Mouse (Mus musculus) left cerebral cortex, adult 18-20 months (tissue): ENCODE data around the gene Smpd4. TPM values are rescaled to one million over a fixed set of nuclear protein-coding genes. Genes with fewer than 3 reads are reported as not detected.
A peak's percentile ranks its signal among the peaks of the same experiment; 100 is the strongest.

ENCODE experiments used
- DNase-seq, 2 experiments: peaks; one replicate each; pipeline ENCODE4 v3.0.0; 2021 to 2022; ENCODE audit warnings: low spot score in 2 of 2, mixed read lengths in 1 of 2
- total RNA-seq, 2 experiments: library from RNA; stranded (reverse); gene quantifications; 2 replicates each; pipeline ENCODE4 v1.2.3; 2021

The Smpd4 gene
- total RNA-seq, 2 experiments from 2014 or later = 68.2 to 72.7 TPM

DNA sequence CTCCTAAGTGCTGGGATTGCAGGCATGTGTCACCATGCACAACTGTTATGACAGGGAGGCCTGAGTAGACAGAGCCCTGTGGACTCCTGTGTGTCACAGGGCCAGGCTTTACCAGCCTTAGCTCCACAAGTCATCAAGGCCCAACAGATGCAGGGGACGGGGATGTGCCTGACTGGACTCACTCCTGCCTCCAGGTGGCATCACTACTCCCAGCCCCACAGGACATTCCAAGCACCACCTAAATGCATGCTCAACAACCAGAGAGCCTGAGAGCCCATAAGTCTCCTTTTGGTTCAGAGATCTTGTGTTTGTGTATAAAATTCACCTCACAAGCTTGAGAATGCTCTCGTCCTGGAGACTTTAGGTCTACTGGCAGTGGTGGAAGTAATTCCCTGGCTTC is 18.5 kb downstream of the Smpd4 start:
- DNase-seq = no peak

DNA sequence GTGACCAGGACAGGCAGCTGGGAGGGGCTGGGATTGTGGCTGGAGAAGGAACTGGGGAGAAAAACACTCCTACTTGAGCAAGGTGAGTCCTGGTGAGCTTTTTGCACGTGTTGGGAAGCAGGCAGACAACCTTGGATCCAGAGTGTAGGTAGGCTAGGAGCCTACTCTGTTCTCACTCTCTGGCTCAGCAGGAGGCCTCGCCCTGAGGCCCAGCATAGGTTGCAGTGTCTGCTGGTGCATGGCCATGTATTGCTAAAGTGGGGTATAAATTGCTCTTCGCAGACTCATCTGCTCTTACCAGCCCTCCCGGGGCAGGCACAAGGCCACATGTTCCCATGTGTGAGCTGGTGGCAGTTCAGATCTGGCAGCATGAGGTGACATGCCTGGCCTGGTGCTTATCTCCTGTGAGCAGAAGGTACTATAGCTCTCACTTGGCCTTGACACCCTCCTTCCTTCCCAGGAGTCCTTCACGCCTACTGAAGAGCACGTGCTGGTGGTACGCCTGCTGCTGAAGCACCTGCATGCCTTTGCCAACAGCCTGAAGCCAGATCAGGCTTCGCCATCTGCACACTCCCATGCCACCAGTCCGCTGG is 19.0 kb downstream of the Smpd4 start:
- no peak for DNase-seq

DNA sequence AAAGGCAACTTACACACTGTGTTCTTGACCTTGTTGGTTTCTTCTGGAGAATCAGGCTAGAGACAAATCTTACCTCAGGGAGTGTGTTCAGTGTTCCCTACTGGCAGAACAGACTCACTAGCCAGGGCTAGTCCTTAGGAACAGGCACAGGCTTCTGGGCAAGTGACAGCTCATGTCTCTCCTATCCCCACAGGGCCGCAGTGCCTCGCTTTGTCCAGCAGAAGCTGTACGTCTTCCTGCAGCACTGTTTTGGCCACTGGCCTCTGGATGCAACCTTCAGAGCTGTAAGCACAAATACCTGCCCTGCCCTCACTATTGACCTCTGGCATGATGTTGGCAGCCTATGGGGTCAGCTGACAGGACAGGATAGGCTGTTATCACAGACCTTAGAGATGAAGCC is 19.9 kb downstream of the Smpd4 start:
- no peak for DNase-seq

DNA sequence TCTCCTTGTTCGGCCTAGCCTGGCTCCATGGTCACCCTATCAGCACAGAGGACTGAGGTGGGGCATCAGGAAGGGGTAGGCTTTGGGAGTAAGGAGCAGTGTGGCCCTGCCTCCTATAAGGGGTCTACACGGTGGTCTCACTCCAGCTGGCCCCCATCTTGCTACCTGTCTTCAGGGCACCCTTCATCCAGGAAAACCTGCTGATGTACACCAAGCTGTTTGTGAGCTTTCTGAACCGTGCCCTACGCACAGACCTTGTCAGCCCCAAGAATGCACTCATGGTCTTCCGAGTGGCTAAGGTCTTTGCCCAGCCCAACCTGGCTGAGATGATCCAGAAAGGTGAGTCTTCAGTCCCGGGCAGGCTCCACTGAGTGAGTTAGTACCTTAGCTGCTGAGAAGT is 20.8 kb downstream of the Smpd4 start:
- no peak for DNase-seq

DNA sequence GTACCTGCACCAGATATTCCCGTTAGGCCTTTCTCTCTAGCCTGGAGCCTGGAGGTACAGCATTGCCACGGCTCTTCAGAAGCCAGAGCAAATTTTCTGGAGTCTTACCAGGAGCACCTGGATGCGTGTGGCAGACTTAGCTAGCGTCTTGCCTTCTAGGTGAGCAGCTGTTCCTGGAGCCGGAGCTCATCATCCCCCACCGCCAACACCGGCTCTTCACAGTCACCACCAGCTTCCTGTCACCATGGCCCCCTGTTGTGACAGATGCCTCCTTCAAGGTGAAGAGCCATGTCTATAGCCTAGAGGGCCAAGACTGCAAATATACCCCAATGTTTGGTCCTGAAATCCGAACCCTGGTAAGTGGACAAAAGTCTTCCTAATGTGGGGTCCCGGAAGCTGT is 21.6 kb downstream of the Smpd4 start:
- no peak for DNase-seq

DNA sequence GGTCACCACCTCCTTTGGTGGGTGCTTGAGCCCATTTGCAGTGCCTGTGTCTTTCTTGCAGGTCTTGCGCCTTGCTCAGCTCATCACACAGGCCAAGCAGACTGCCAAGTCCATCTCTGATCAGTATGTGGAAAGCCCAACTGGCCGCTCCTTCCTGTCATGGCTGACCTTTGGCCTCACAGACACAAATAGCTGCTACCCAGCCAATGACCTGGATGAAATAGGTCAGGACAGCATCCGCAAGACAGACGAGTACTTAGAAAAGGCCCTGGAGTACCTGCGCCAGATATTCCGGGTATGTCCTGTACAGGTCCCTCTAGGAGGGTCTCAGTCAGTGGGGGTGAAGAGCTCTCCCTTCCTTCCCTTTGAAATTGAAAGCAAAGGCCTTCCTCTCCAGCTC is 22.1 kb downstream of the Smpd4 start:
- DNase-seq = no peak

DNA sequence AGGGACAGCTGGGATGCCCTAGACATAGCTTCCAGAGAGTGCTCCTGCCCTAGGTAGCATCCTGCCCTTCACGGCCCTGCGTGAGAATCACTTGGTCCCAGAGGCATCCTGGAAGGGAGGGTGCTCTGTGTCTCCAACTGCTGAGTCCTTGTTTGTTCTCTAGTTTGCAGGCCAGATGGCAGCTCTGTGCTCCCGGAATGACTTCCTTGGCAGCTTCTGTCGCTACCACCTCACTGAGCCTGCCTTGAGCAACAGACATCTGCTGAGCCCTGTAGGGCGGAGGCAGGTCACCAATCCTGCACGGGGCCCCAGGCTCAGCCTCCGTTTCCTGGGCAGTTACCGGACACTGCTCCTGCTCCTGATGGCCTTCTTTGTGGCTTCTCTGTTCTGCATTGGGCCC is 23.2 kb downstream of the Smpd4 start:
- no peak for DNase-seq

DNA sequence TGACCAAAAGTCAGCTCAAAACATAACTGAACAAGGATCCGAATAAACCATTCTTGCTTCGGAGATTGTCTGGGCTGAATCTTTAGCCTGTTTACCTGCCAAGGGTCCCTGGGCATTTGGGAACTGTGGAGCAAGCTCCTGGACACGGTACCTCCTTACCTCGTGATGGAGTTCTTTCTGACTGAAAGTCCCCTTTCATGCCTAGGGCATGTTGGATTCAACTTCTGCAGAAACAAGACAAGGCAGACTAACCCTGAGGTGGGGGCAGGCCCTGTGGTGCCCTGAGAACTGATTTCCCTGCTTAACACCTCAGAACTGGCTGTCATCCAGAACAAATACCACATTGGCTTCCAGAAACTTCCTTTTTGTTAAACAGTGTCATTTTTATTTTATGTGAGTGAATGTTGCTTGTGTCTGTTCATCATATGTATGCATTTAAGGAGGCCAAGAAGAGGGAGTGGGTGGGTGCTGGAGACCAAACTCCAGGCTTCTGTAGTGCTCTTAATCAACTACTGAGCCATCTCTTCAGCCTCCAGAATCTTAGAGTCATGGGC is 24.4 kb downstream of the Smpd4 start:
- no peak for DNase-seq

DNA sequence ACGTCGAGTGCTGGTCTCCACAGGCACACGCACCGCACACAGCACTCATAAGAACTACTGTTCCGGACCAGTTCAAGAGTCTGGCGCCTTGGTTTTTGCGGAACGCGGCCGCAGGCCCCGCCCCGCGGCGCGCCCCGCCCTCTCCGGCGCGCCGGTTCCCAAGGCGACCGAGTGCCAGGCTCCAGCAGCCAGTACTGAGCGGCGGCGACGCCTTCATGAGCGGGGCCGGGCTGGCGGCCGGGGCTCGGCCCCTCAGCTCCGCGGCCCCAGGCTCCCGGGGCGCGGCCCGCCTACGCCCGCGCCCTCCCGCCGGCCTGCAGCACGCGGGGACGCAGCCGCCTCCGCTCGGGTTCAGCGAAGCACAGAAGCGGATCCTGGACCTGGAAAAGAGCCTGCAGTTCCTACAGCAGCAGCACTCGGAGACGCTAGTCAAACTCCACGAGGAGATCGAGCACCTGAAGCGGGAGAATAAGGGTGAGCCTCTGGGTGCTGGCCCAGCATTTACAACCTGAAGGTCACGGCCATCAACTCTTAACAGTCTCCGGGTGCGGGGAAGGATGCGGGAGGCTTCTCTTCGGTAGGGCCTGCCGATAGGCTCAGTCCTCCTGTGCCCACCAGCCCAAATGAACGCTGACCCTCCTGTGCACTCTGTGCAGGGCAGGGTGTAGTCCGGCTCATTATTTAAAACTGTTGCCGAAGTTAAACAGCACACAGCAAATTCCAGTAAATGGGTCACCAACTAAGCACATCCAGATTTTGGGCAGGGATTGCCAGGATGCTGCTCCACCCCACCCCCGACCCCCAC is 27.4 kb downstream of the Smpd4 start, which contains the start of gene Ccdc74a:
Gene Ccdc74a (plus strand): TSS at position 161 of the 805 bp plus-strand sequence.
- peak; percentile 67 to 86 for DNase-seq

DNA sequence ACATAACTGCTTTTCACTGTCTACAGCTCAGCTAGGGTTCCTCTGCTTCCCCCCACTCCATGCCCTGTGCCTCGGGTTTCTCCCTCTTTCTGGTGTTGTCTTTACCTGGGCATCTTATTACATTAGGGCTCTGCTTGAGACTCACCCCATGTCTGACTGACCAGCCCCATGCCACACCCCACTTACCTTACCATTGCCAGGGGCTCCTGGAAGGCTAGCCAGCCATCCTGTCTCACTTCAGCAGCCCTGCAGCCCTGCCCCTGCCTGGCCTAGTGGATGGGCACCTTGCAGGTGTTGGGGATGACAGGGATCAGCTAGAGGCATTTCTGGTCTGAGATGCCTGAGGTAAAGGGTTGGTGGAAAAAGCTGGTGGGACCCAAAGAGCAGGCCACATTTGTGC is 28.0 kb downstream of the Smpd4 start:
- DNase-seq = no peak

DNA sequence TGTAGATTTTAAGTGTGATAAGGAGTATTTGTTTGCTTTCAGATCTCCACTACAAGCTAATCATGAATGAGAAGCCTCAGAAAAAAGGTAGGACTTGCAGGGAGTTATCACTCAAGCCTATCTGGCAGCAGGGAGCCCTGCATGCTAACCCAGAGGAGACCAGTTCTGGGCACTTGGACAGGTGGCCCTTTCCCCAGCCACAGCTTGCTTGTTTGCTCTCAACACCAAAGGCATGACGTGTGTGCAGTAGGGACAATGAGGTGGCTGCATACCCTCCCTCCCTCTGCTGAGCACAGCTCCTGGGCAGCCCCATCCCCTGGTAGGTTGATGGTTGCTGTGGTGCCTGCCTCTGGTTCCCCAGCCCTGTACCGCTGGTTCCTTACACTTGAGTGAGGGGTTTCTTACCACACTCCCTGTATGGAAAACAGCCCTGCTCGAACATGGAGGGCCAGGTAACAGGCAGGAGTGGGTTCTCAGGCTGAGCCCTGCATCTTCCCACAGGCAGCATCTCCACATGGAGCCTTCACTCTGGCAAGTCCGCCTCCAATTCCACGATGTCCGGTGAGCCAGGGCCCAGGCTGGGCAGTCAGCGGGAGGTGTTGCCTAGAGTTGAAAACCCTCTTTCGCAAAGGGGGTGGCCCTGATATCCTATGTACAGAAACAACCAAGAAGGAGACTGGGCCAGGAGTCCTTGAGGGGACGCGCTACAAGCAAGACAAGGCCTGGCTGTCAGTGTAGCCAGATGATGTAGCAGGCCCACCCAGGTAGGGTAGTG is 28.6 kb downstream of the Smpd4 start:
- no peak for DNase-seq

DNA sequence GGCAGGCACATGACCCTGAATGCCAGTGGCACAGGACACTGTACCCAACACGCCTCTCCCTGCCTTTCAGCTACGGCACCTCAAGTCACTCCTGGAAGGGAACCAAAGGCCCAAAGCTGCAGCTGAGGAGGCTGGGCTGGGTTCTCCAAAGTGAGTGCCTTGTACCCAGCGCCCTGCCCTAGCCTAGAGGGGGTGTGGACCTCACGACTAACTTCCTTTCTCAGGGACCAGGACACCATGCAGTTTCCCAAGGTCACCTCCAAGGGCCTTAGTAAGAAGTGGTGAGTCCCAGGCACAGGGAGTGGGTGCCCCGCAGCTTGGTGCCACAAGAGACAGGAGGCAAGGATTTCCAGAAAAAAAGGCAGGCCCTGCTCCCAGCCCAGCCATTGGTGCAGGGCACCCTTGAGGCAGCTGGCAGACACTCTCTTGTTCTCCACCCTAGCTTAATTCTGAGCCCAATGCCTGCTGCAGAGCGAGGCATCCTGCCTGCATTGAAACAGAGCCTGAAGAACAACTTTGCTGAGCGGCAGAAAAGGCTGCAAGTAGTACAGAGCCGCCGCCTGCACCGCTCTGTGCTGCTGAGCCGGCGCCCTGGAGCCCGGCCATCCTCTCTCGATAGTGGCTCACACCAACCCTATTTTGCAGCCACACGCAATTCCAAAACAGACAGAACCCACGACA is 30.9 kb downstream of the Smpd4 start:
- DNase-seq = peak in 1 of 2 experiments; percentile 56

DNA sequence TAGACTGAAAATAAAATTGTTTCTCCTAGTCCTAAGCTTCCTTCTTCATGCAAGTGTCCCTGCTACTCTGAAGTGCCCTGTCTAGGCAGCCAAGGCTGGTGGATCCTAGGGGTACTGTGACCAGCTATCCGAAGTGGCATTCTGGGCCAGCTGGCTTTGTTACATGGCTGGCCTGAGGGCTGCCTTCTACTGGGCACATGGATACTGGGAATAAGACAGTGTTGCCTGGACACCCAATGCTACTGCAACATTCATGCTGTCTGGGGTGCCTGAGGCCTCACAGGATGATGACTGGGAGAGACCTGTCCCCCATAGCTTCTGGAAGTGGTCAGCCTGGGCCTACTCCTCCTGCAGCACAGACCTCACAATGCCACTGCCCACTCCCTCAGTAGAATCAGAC is 31.6 kb downstream of the Smpd4 start:
- no peak for DNase-seq

DNA sequence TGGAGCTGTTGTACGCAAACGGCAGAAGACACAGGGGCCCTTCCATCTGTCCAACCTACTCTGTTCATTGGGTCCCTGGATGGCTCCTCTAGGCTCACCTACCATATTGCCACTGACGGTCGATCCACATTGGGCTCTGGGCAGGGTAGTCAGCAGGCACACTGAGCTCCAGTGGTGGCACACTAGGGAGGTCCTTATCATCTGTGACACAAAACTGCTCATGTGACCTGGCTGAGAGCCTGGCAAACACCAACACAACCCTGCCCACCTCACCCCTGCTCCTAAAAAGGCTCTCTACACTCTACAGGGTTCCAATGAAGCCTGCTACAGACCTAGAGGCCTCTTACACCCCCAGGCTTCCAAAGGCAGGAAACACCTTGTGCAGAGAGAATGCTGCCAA is 33.5 kb downstream of the Smpd4 start:
- no peak for DNase-seq

DNA sequence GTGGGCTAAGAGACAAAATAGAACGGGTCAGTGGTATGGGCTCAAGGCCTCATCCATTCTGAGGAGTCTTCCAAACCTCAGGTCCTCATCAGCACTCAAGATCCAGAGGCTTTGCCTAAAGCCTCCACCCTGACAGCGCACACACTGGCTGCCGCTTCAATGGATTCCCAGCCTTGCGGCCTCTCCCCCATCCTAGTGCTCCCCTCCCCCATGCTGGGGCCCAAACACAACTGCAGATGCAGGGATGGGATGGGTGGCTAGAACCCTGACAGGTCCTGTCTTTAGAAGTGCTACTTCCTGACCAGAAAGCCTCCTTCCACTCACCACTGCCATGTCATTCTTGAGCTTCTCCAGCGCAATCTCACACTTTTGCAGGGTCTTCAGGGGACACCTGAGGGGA is 34.4 kb downstream of the Smpd4 start:
- DNase-seq = no peak

DNA sequence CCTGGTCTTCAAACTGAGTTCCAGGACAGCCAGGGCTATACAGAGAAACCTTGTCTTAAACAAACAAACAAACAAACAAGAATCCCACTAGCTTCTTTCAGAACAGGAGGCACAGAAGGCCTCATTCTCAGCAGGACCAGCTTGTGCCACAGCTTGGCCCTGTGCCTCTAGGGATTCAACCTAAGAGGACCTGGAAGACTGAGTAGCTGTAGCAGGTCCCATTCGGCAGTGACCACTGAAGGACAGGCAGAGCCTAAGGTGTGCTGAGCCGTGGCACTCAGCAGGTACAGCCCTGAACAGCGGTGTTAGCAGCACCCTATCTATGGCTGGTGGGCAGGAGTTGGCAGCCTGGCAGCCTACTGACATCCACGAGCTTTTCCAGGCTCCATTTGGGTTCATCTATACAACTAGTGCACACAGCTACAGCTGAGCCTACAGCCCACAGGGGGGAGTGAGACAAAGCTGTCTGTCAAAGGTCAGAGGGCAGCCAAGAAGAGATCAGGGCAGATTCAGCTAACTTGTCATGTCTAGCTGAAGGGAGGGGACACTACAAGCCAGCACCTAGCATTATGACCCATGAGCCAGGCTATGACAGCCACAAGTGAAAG is 35.1 kb downstream of the Smpd4 start:
- DNase-seq = no peak

DNA sequence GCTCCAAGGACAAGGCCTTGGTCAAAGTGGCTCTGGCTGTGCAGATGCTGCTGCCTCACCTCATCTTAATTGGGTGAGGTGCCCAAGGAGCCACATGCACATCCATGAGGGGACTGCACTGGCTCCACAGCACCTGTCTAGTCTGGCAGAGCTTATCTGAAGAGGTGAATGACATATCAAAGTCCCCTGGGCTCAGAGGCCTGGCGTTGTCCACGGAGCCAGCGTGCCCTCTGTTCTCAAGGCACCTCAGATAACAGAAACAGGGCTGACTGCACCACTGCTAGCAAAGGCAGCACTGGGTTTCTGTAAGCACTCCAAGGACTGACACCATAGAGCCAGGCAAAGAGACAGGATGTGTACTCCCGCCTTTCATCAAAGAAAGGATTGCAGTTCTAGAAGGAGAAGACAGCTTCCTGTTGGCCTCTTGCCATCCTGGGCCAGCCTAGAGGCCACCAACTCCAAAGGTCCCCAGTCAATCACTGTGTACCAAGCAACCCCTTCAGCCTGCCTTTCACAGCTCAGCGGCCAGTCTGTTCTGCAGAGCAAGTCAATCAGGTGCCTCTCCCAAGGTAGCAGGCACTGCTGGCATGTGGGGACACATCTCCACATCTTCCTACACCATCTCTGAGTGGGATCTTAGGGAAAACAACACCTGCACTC is 37.2 kb downstream of the Smpd4 start:
- no peak for DNase-seq

DNA sequence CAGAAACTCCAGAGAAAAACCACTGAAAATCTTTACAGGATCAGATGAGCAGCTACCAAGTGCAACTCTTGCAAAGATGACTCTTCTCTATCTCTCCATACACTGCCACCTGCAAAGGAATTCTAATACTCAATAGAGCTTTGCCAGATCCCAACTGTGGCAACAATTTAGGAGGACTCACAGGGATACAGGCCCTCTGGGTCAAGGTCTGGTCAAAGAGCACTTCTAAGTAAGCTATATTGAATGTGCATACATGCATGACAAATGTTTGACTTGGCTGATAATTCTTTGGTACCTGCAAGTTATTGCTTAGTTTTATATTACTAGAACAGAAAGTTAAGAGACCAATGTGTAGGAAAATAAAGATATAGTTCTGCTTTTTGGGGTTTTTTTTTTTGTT is 46.4 kb downstream of the Smpd4 start:
- no peak for DNase-seq

DNA sequence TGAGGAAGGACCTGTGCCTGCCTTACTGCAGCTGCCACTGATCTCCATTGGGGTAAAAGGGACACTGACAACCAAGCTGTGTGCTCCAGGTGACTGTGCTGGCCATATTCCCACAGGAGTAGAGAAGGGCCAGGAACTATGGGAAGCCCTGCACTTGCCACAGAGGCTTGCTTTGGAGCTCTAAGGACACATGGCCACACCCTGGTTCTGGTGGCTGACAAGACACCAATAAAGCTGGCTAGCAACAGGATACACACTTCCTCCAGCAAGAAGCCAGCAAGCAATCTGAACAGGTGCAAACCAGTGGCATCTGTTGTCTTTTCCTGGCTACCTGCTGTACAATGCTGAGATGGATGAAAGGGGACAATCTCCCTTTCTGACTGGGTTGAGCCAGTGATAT is 50.7 kb downstream of the Smpd4 start:
- no peak for DNase-seq
